Mouse (Mus musculus) lung, embryonic 16.5 days (tissue): ENCODE data around the gene Gnat2. TPM values are rescaled to one million over a fixed set of nuclear protein-coding genes. Genes with fewer than 3 reads are reported as not detected.

Experiments used
- ATAC-seq: fragments of 200-750 bp; cut with Nextera tagmentation; 2 replicates; pipeline ENCODE4 v1.8.0; 2017; ENCODE audit warnings: low read depth, mild to moderate bottlenecking, moderate library complexity
- H3K27ac ChIP-seq: fragments of 300-500 bp; sonication (generic); 2 replicates; pipeline ENCODE4 v1.5.1; 2014; ENCODE audit warnings: mild to moderate bottlenecking, control low read depth, low read length
- H3K27me3 ChIP-seq: fragments of 300-500 bp; sonication (generic); 2 replicates; pipeline ENCODE4 v1.6.1; 2014; ENCODE audit warnings: low read depth, low read length, mixed read lengths; ENCODE audit not compliant: control insufficient read depth, insufficient read depth
- H3K36me3 ChIP-seq: fragments of 300-500 bp; sonication (generic); 2 replicates; pipeline ENCODE4 v1.6.1; 2014; ENCODE audit warnings: low read length; ENCODE audit not compliant: control insufficient read depth, insufficient read depth
- H3K4me1 ChIP-seq: fragments of 300-500 bp; sonication (generic); replicated peaks from 2 replicates; pipeline ENCODE4 v1.6.1; 2014; ENCODE audit warnings: low read length, mixed read lengths; ENCODE audit not compliant: control insufficient read depth, insufficient read depth
- H3K4me2 ChIP-seq: fragments of 300-500 bp; sonication (generic); 2 replicates; pipeline ENCODE4 v1.6.1; 2014; ENCODE audit warnings: low read depth, low read length, control low read depth
- H3K4me3 ChIP-seq: fragments of 300-500 bp; sonication (generic); 2 replicates; pipeline ENCODE4 v1.5.1; 2014; ENCODE audit warnings: mild to moderate bottlenecking, low read length, control low read depth
- H3K9ac ChIP-seq: fragments of 300-500 bp; sonication (generic); 2 replicates; pipeline ENCODE4 v1.6.1; 2014; ENCODE audit warnings: low read length, control low read depth
- H3K9me3 ChIP-seq: fragments of 300-500 bp; sonication (generic); 2 replicates; pipeline ENCODE4 v1.6.1; 2016; ENCODE audit warnings: low read length; ENCODE audit not compliant: control insufficient read depth
- WGBS: fragments of 180-500 bp; shearing (Covaris S2); extraction: QIAGEN DNeasy Blood & Tissue Kit; methylation state at CpG from one replicate; pipeline ENCODE4 v1.1.7; 2014; 5-methylcytosine and 5-hydroxymethylcytosine counted together
- polyA plus RNA-seq: library from polyadenylated mRNA; unstranded; fragments of >200 nt; fragmentation: Nextera tagmentation; extraction: Ambion mirVana; gene quantifications from 2 replicates; pipeline ENCODE4 v1.2.1, GENCODE M21; 2015

The Gnat2 gene
- polyA plus RNA-seq, 1 experiment from 2014 or later = 0.80 TPM

DNA sequence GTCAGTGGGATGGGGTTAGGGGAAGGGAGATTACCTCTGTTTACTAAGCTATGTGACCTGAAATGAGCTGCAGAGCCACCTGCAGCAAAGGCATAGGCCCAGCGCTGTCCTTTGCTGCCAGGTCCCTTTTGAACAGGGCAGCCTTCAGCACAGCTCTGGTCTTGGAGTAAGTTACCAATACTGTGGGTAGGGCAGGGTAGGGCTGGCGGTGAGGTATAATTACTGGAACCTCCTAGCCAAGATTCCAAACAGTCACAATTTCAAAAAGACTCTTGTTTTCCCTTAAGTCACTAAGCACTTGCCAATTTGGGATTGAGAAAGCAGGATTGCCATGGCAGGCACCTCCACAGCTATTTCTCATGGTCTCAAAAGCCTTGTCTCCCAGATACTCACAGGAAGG lies 2.0 kb upstream of the Gnat2 start:
- Histone ChIP-seq H3K36me3 (no peaks in the 10 kb centered on the region), H3K4me3 (no peak overlapping the region), H3K4me1 (peaks cover 9% of the 10 kb centered on the region; the same call in 1 of the 2 replicates), H3K9ac (no peak overlapping the region), H3K27ac (no peak overlapping the region), H3K9me3 (no peaks in the 10 kb centered on the region), H3K4me2 (no peak overlapping the region), H3K27me3 (no peaks in the 10 kb centered on the region)
- WGBS = 83% methylated on average over 2 of the region's 2 CpGs
- ATAC-seq = no peak

GRCm38 (mm10) chr3:108092030-108092429 lies 559 bp upstream of the Gnat2 start:
- H3K36me3 ChIP-seq = no peaks in the 10 kb centered on the region
- H3K4me2 ChIP-seq = no peak overlapping the region
- no peak overlapping the region for H3K4me3 ChIP-seq
- no peak overlapping the region for H3K27ac ChIP-seq
- no peaks in the 10 kb centered on the region for H3K9me3 ChIP-seq
- peaks cover 5% of the 10 kb centered on the region; the same call in 1 of the 2 replicates for H3K4me1 ChIP-seq
- H3K27me3 ChIP-seq = no peaks in the 10 kb centered on the region
- no peak overlapping the region for H3K9ac ChIP-seq
- ATAC-seq = no peak
- 62% methylated on average over 6 of the region's 6 CpGs for WGBS

GRCm38 (mm10) chr3:108093306-108093705 lies 717 bp downstream of the Gnat2 start:
- H3K36me3 ChIP-seq = no peaks in the 10 kb centered on the region
- H3K4me2 ChIP-seq = no peak overlapping the region
- 0 out of 2 replicates have a peak, but pooled peaks cover 3% of the 10 kb centered on the region for H3K4me1 ChIP-seq
- no peak overlapping the region for H3K27ac ChIP-seq
- no peaks in the 10 kb centered on the region for H3K27me3 ChIP-seq
- no peak for ATAC-seq
- H3K9me3 ChIP-seq = no peaks in the 10 kb centered on the region
- WGBS = 55% methylated on average over 6 of the region's 6 CpGs
- H3K4me3 ChIP-seq = no peak overlapping the region
- no peak overlapping the region for H3K9ac ChIP-seq

GRCm38 (mm10) chr3:108094146-108094545 lies 1.6 kb downstream of the Gnat2 start:
- Histone ChIP-seq H3K9ac (no peak overlapping the region), H3K4me2 (no peak overlapping the region), H3K36me3 (no peaks in the 10 kb centered on the region), H3K4me1 (no peaks in the 10 kb centered on the region), H3K27ac (no peak overlapping the region), H3K27me3 (no peaks in the 10 kb centered on the region), H3K4me3 (no peak overlapping the region), H3K9me3 (no peaks in the 10 kb centered on the region)
- ATAC-seq = no peak
- WGBS = 61% methylated on average over 1 of the region's 1 CpGs

DNA sequence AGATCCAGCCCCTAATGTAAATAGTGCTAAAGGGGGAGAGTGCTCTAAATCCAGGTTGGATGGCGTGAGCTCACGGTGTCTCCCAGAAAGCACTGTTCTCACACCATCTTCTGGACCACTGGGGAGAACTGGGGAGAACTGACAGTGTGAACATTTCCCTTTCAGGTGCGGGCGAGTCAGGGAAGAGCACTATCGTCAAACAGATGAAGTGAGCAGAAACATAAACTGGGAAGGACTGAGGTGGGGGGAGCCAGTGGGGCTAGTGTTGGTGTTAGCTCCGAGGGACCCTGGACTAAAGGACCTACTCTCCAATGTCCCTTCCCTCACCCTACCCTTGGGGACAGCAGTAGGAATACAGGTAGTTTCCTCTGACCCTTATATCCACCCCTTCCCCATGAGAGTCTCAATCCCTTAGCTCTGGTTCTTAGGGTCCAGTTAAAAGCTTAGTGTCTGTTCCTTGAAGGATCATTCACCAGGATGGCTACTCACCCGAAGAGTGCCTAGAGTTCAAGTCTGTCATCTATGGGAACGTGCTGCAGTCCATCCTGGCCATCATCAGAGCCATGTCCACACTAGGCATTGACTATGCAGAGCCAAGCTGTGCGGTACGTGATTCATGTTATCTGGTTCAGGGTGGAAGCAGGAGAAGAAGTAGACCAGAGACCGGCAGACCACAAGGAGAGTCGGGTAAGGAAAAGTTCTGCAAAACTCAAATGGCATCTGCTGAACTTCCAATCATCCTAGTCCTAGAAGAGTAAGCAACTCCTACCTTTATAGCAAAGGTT lies 2.6 kb downstream of the Gnat2 start:
- no peaks in the 10 kb centered on the region for H3K9me3 ChIP-seq
- no peaks in the 10 kb centered on the region for H3K4me1 ChIP-seq
- H3K36me3 ChIP-seq = no peaks in the 10 kb centered on the region
- no peak overlapping the region for H3K27ac ChIP-seq
- H3K4me2 ChIP-seq = no peak overlapping the region
- no peak overlapping the region for H3K9ac ChIP-seq
- no peak for ATAC-seq
- 91% methylated on average over 12 of the region's 12 CpGs for WGBS
- no peak overlapping the region for H3K4me3 ChIP-seq
- H3K27me3 ChIP-seq = no peaks in the 10 kb centered on the region

DNA sequence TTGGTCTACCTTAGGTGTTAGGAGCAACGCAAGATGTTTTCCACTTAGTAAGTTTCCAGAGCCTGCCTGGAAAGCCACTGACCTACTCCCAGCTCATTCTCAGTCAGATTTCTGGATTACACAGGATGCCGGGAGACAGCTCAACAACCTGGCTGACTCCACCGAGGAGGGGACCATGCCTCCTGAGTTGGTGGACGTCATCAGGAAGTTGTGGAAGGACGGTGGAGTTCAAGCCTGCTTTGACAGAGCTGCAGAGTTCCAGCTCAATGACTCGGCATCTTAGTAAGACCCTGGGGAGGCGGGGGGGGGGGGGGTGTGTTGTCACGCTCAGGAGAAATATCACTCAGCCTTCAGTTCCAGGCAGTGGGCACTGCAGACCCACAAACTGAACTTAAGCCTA lies 3.6 kb downstream of the Gnat2 start:
- no peaks in the 10 kb centered on the region for H3K4me1 ChIP-seq
- no peaks in the 10 kb centered on the region for H3K27me3 ChIP-seq
- WGBS = 58% methylated on average over 7 of the region's 8 CpGs
- H3K4me2 ChIP-seq = no peak overlapping the region
- no peaks in the 10 kb centered on the region for H3K9me3 ChIP-seq
- H3K36me3 ChIP-seq = no peaks in the 10 kb centered on the region
- no peak overlapping the region for H3K4me3 ChIP-seq
- H3K9ac ChIP-seq = no peak overlapping the region
- no peak overlapping the region for H3K27ac ChIP-seq
- ATAC-seq = no peak

- no peak for ATAC-seq
- Histone ChIP-seq H3K27ac (no peak overlapping the region), H3K9ac (no peak overlapping the region), H3K4me3 (no peak overlapping the region), H3K4me2 (no peak overlapping the region), H3K9me3 (no peaks in the 10 kb centered on the region), H3K4me1 (no peaks in the 10 kb centered on the region), H3K36me3 (no peaks in the 10 kb centered on the region), H3K27me3 (no peaks in the 10 kb centered on the region)
- 67% methylated on average over 10 of the region's 10 CpGs for WGBS
Measured at GRCm38 (mm10) chr3:108096726-108097125, 4.1 kb downstream of the Gnat2 start.

DNA sequence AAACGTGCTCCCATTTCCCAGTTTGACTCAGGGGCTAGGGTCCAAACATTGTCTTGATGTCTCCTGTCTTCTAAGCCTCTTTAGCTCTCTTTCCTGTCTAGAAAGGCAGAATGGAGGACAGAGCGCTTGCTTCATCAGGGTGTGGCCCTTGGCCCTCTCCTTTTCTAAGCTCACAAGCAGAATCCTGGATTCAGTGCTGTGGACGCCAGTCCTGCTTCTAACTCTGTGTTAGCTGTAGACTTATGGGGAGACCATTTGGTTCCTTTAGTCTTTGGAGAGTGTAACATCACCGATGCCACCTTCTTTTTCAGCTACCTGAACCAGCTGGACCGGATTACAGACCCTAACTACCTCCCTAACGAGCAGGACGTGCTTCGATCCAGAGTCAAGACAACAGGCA lies 5.1 kb downstream of the Gnat2 start:
- no peak for ATAC-seq
- Histone ChIP-seq H3K4me3 (no peak overlapping the region), H3K27ac (no peak overlapping the region), H3K4me2 (no peak overlapping the region), H3K4me1 (no peaks in the 10 kb centered on the region), H3K9me3 (no peaks in the 10 kb centered on the region), H3K36me3 (no peaks in the 10 kb centered on the region), H3K9ac (no peak overlapping the region), H3K27me3 (no peaks in the 10 kb centered on the region)
- 81% methylated on average over 8 of the region's 8 CpGs for WGBS

DNA sequence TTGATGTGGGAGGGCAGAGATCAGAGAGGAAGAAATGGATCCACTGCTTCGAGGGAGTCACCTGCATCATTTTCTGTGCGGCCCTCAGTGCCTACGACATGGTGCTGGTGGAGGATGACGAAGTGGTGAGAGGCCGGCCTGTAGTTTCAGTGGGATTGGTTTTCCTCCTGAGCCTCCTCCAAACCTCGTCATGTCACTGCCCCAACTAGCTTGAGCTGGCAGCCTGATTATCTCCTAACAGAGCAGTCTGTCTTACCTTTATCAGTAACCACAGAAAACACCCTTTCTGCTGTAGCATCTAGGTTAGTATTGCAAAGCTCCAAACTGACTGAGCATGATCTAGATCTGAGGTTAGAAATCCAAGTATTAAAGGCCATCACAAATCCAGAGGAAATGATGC lies 5.7 kb downstream of the Gnat2 start:
- Histone ChIP-seq H3K4me1 (no peaks in the 10 kb centered on the region), H3K27ac (no peak overlapping the region), H3K36me3 (no peaks in the 10 kb centered on the region), H3K9ac (no peak overlapping the region), H3K4me3 (no peak overlapping the region), H3K9me3 (no peaks in the 10 kb centered on the region), H3K27me3 (no peaks in the 10 kb centered on the region), H3K4me2 (no peak overlapping the region)
- ATAC-seq = no peak
- 66% methylated on average over 6 of the region's 6 CpGs for WGBS
